Mouse (Mus musculus): Measurements from ENCODE around the gene Espn. TPM values are rescaled to one million over a fixed set of nuclear protein-coding genes. Genes with fewer than 3 reads are reported as not detected.

The Espn gene
- polyA plus RNA-seq, 1 experiment, result 48.3 TPM

- Histone ChIP-seq H3K4me1 (ENCODE audit: control insufficient read depth, insufficient read depth, low read length) (peaks cover 7% of the 10 kb centered on the region; the same call in 1 of the 2 replicates), H3K36me3 (ENCODE audit: control insufficient read depth, insufficient read depth, low read length) (peaks cover 4% of the 10 kb centered on the region; the same call in 1 of the 2 replicates), H3K27ac (ENCODE audit: insufficient read depth, low read depth, low read length) (no peak overlapping the region), H3K4me3 (ENCODE audit: insufficient read depth, low read depth, low read length) (no peak overlapping the region), H3K27me3 (replicated peaks; ENCODE audit: control insufficient read depth, insufficient read depth, low read length) (no peaks in the 10 kb centered on the region)
- 68% methylated on average over 9 of the region's 9 CpGs for WGBS
- TF ChIP-seq POLR2A (IDR thresholded peaks at IDR 0.05; ENCODE audit: low read depth, low read length), result no peak
- TF ChIP-seq CTCF (conservative IDR thresholded peaks at IDR 0.05; ENCODE audit: insufficient read depth, insufficient read length, low read depth, low read length), result no peak; the same call in 1 of the 2 replicates
- peak; percentile 29 for DNase-seq
Measured at GRCm38 (mm10) chr4:152106746-152107145, 45.4 kb downstream of the Espn start.

GRCm38 (mm10) chr4:152103025-152103424, 49.1 kb downstream of the Espn start:
- 40% methylated on average over 7 of the region's 7 CpGs for WGBS
- Histone ChIP-seq H3K27me3 (replicated peaks; ENCODE audit: control insufficient read depth, insufficient read depth, low read length) (no peaks in the 10 kb centered on the region), H3K4me3 (ENCODE audit: insufficient read depth, low read depth, low read length) (no peak overlapping the region), H3K36me3 (ENCODE audit: control insufficient read depth, insufficient read depth, low read length) (no peaks in the 10 kb centered on the region; the same call in 1 of the 2 replicates), H3K27ac (ENCODE audit: insufficient read depth, low read depth, low read length) (no peak overlapping the region), H3K4me1 (ENCODE audit: control insufficient read depth, insufficient read depth, low read length) (no peaks in the 10 kb centered on the region)
- TF ChIP-seq POLR2A (IDR thresholded peaks at IDR 0.05; ENCODE audit: low read depth, low read length) (no peak), CTCF (conservative IDR thresholded peaks at IDR 0.05; ENCODE audit: insufficient read depth, insufficient read length, low read depth, low read length) (peak; percentile 92)
- peak; percentile 86 for DNase-seq

- DNase-seq, result no peak
- no peak for TF ChIP-seq CTCF (conservative IDR thresholded peaks at IDR 0.05; ENCODE audit: insufficient read depth, insufficient read length, low read depth, low read length)
- TF ChIP-seq POLR2A (IDR thresholded peaks at IDR 0.05; ENCODE audit: low read depth, low read length), result no peak
- Histone ChIP-seq H3K27me3 (replicated peaks; ENCODE audit: control insufficient read depth, insufficient read depth, low read length) (no peaks in the 10 kb centered on the region), H3K4me3 (ENCODE audit: insufficient read depth, low read depth, low read length) (no peak overlapping the region), H3K27ac (ENCODE audit: insufficient read depth, low read depth, low read length) (no peak overlapping the region), H3K36me3 (ENCODE audit: control insufficient read depth, insufficient read depth, low read length) (no peaks in the 10 kb centered on the region; the same call in 1 of the 2 replicates), H3K4me1 (ENCODE audit: control insufficient read depth, insufficient read depth, low read length) (no peaks in the 10 kb centered on the region; the same call in 1 of the 2 replicates)
- 94% methylated on average over 16 of the region's 16 CpGs for WGBS
Measured at GRCm38 (mm10) chr4:152101921-152102320, 50.2 kb downstream of the Espn start.

- DNase-seq, result no peak
- 53% methylated on average over 7 of the region's 7 CpGs for WGBS
- TF ChIP-seq POLR2A (IDR thresholded peaks at IDR 0.05; ENCODE audit: low read depth, low read length) (no peak), CTCF (conservative IDR thresholded peaks at IDR 0.05; ENCODE audit: insufficient read depth, insufficient read length, low read depth, low read length) (no peak)
- H3K36me3 ChIP-seq (ENCODE audit: control insufficient read depth, insufficient read depth, low read length), result no peaks in the 10 kb centered on the region; the same call in 1 of the 2 replicates
- H3K4me1 ChIP-seq (ENCODE audit: control insufficient read depth, insufficient read depth, low read length), result no peaks in the 10 kb centered on the region; the same call in 1 of the 2 replicates
- H3K4me3 ChIP-seq (ENCODE audit: insufficient read depth, low read depth, low read length), result no peak overlapping the region
- H3K27me3 ChIP-seq (replicated peaks; ENCODE audit: control insufficient read depth, insufficient read depth, low read length), result no peaks in the 10 kb centered on the region
- no peak overlapping the region for H3K27ac ChIP-seq (ENCODE audit: insufficient read depth, low read depth, low read length)
Measured at GRCm38 (mm10) chr4:152101081-152101653, 51.0 kb downstream of the Espn start.

- H3K36me3 ChIP-seq (ENCODE audit: control insufficient read depth, insufficient read depth, low read length), result no peaks in the 10 kb centered on the region
- H3K4me3 ChIP-seq (ENCODE audit: insufficient read depth, low read depth, low read length), result no peak overlapping the region
- H3K27ac ChIP-seq (ENCODE audit: insufficient read depth, low read depth, low read length), result no peak overlapping the region
- no peak for DNase-seq
- no peak for TF ChIP-seq CTCF (conservative IDR thresholded peaks at IDR 0.05; ENCODE audit: insufficient read depth, insufficient read length, low read depth, low read length)
- no peak for TF ChIP-seq POLR2A (IDR thresholded peaks at IDR 0.05; ENCODE audit: low read depth, low read length)
- WGBS, result 67% methylated on average over 11 of the region's 11 CpGs
- no peaks in the 10 kb centered on the region; the same call in 1 of the 2 replicates for H3K4me1 ChIP-seq (ENCODE audit: control insufficient read depth, insufficient read depth, low read length)
- no peaks in the 10 kb centered on the region for H3K27me3 ChIP-seq (replicated peaks; ENCODE audit: control insufficient read depth, insufficient read depth, low read length)
Measured at GRCm38 (mm10) chr4:152100541-152100940, 51.6 kb downstream of the Espn start.

GRCm38 (mm10) chr4:152097911-152098799, 54.0 kb downstream of the Espn start:
- DNase-seq, result peak; percentile 56
- TF ChIP-seq POLR2A (IDR thresholded peaks at IDR 0.05; ENCODE audit: low read depth, low read length) (no peak), CTCF (conservative IDR thresholded peaks at IDR 0.05; ENCODE audit: insufficient read depth, insufficient read length, low read depth, low read length) (no peak)
- H3K36me3 ChIP-seq (ENCODE audit: control insufficient read depth, insufficient read depth, low read length), result no peaks in the 10 kb centered on the region
- no peaks in the 10 kb centered on the region for H3K27me3 ChIP-seq (replicated peaks; ENCODE audit: control insufficient read depth, insufficient read depth, low read length)
- no peak overlapping the region for H3K4me3 ChIP-seq (ENCODE audit: insufficient read depth, low read depth, low read length)
- no peaks in the 10 kb centered on the region; the same call in 1 of the 2 replicates for H3K4me1 ChIP-seq (ENCODE audit: control insufficient read depth, insufficient read depth, low read length)
- WGBS, result 50% methylated on average over 11 of the region's 11 CpGs
- no peak overlapping the region for H3K27ac ChIP-seq (ENCODE audit: insufficient read depth, low read depth, low read length)

GRCm38 (mm10) chr4:152096927-152097326, 55.2 kb downstream of the Espn start:
- Histone ChIP-seq H3K4me3 (ENCODE audit: insufficient read depth, low read depth, low read length) (peak overlapping the region; percentile 61), H3K36me3 (ENCODE audit: control insufficient read depth, insufficient read depth, low read length) (no peaks in the 10 kb centered on the region), H3K27ac (ENCODE audit: insufficient read depth, low read depth, low read length) (peak overlapping the region; percentile 73), H3K27me3 (replicated peaks; ENCODE audit: control insufficient read depth, insufficient read depth, low read length) (no peaks in the 10 kb centered on the region), H3K4me1 (ENCODE audit: control insufficient read depth, insufficient read depth, low read length) (no peaks in the 10 kb centered on the region; the same call in 1 of the 2 replicates)
- DNase-seq, result no peak
- WGBS, result 59% methylated on average over 6 of the region's 6 CpGs
- TF ChIP-seq CTCF (conservative IDR thresholded peaks at IDR 0.05; ENCODE audit: insufficient read depth, insufficient read length, low read depth, low read length) (no peak), POLR2A (IDR thresholded peaks at IDR 0.05; ENCODE audit: low read depth, low read length) (no peak)

Measured in kidney, adult 2 months (tissue).